Mouse (Mus musculus) MEL (cell line): ENCODE results near the gene Mrps26. TPM values are rescaled to one million over a fixed set of nuclear protein-coding genes. Genes with fewer than 3 reads are reported as not detected.

Experiments used
- DNase-seq: peaks from one replicate; pipeline ENCODE4 v3.0.0; 2011; ENCODE audit warnings: low read depth, low spot score
- H3K27ac ChIP-seq: 2 replicates; pipeline ENCODE4 v1.5.1; 2012; ENCODE audit warnings: low read depth, mild to moderate bottlenecking, control low read depth, low read length, moderate library complexity; ENCODE audit not compliant: control insufficient read depth
- H3K27me3 ChIP-seq, 2 experiments: fragments of 150-350 bp in 1 of 2; sonication (generic) in 1 of 2; 2 replicates each; pipeline ENCODE4 v1.6.1; 2012; ENCODE audit warnings: low read length in 2 of 2, mild to moderate bottlenecking in 2 of 2, improper control_type of control experiment in 1 of 2, moderate library complexity in 1 of 2; ENCODE audit not compliant: insufficient read depth in 2 of 2, control insufficient read depth in 1 of 2
- H3K36me3 ChIP-seq, 2 experiments: 2 replicates each; pipeline ENCODE4 v1.6.1; 2012 to 2014; ENCODE audit warnings: low read length in 2 of 2, improper control_type of control experiment in 1 of 2, inconsistent platforms in 1 of 2, mild to moderate bottlenecking in 1 of 2; ENCODE audit not compliant: insufficient read depth in 2 of 2, control insufficient read depth in 1 of 2
- H3K4me1 ChIP-seq, 2 experiments: fragments of 150-350 bp in 1 of 2; sonication (generic) in 1 of 2; 2 replicates each; pipeline ENCODE4 v1.6.1; 2012; ENCODE audit warnings: low read length in 2 of 2, improper control_type of control experiment in 1 of 2, mild to moderate bottlenecking in 1 of 2; ENCODE audit not compliant: insufficient read depth in 2 of 2, control insufficient read depth in 1 of 2
- H3K4me3 ChIP-seq, 2 experiments: fragments of 150-350 bp in 1 of 2; sonication (generic) in 1 of 2; 2 replicates each; pipeline ENCODE4 v1.5.1; 2012; ENCODE audit warnings: low read depth in 2 of 2, low read length in 2 of 2, mild to moderate bottlenecking in 2 of 2, moderate library complexity in 2 of 2, control low read depth in 1 of 2, improper control_type of control experiment in 1 of 2; ENCODE audit not compliant: control insufficient read depth in 1 of 2, insufficient read depth in 1 of 2
- H3K79me2 ChIP-seq: 2 replicates; pipeline ENCODE4 v1.6.1; 2012; ENCODE audit warnings: mild to moderate bottlenecking, low read length, moderate library complexity; ENCODE audit not compliant: control insufficient read depth, poor library complexity, insufficient read depth
- H3K9ac ChIP-seq: 2 replicates; pipeline ENCODE4 v1.6.1; 2012; ENCODE audit warnings: low read depth, mild to moderate bottlenecking, control low read depth, low read length, moderate library complexity; ENCODE audit not compliant: control insufficient read depth, poor library complexity, severe bottlenecking
- H3K9me3 ChIP-seq: fragments of 150-350 bp; sonication (generic); replicated peaks from 2 replicates; pipeline ENCODE4 v1.6.1; 2012; ENCODE audit warnings: mild to moderate bottlenecking, low read length, improper control_type of control experiment, moderate library complexity; ENCODE audit not compliant: insufficient read depth
- BHLHE40 ChIP-seq: IDR thresholded peaks from 2 replicates; pipeline ENCODE4 v1.6.1; 2012; ENCODE audit warnings: low read depth, mild to moderate bottlenecking, inconsistent platforms, low read length, improper control_type of control experiment, borderline replicate concordance
- CHD1 ChIP-seq: IDR thresholded peaks from 2 replicates; pipeline ENCODE4 v1.6.1; 2012; ENCODE audit warnings: low read depth, mild to moderate bottlenecking, inconsistent platforms, low read length, improper control_type of control experiment
- CHD2 ChIP-seq: IDR thresholded peaks from 2 replicates; pipeline ENCODE4 v1.6.1; 2011; ENCODE audit warnings: low read length, improper control_type of control experiment
- CTCF ChIP-seq, 3 experiments: IDR thresholded peaks in 2 of 3; conservative IDR thresholded peaks in 1 of 3; 2 replicates each; pipeline ENCODE4 v1.5.1; 2011 to 2012; ENCODE audit warnings: low read length in 3 of 3, low read depth in 2 of 3, mild to moderate bottlenecking in 2 of 3, improper control_type of control experiment in 1 of 3, inconsistent platforms in 1 of 3, mixed read lengths in 1 of 3, moderate library complexity in 1 of 3; ENCODE audit not compliant: control insufficient read depth in 1 of 3, insufficient read depth in 1 of 3, poor library complexity in 1 of 3, severe bottlenecking in 1 of 3
- E2F4 ChIP-seq: IDR thresholded peaks from 2 replicates; pipeline ENCODE4 v1.6.1; 2011; ENCODE audit warnings: low read depth, low read length, improper control_type of control experiment, borderline replicate concordance
- EP300 ChIP-seq, 2 experiments: IDR thresholded peaks; 2 replicates each; pipeline ENCODE4 v1.6.1; 2011; ENCODE audit warnings: improper control_type of control experiment in 2 of 2, low read length in 2 of 2, low read depth in 1 of 2, mild to moderate bottlenecking in 1 of 2
- GABPA ChIP-seq: IDR thresholded peaks from 2 replicates; pipeline ENCODE4 v1.6.1; 2012; ENCODE audit warnings: low read depth, mild to moderate bottlenecking, inconsistent platforms, low read length, improper control_type of control experiment, moderate library complexity
- GATA1 ChIP-seq: IDR thresholded peaks from 2 replicates; pipeline ENCODE4 v1.6.1; 2011; ENCODE audit warnings: low read depth, low read length, improper control_type of control experiment
- HCFC1 ChIP-seq: IDR thresholded peaks from 2 replicates; pipeline ENCODE4 v1.6.1; 2012; ENCODE audit warnings: low read depth, mild to moderate bottlenecking, inconsistent platforms, low read length, improper control_type of control experiment, moderate library complexity
- JUND ChIP-seq: IDR thresholded peaks from 2 replicates; pipeline ENCODE4 v1.6.1; 2011; ENCODE audit warnings: low read depth, mild to moderate bottlenecking, improper control_type of control experiment, low read length
- KAT2A ChIP-seq: conservative IDR thresholded peaks from 2 replicates; pipeline ENCODE4 v1.6.1; 2012; ENCODE audit warnings: low read depth, low read length, improper control_type of control experiment, inconsistent platforms
- MAFK ChIP-seq: IDR thresholded peaks from 2 replicates; pipeline ENCODE4 v1.6.1; 2011; ENCODE audit warnings: low read depth, mild to moderate bottlenecking, low read length, improper control_type of control experiment, borderline replicate concordance
- MAX ChIP-seq: IDR thresholded peaks from 2 replicates; pipeline ENCODE4 v1.6.1; 2011; ENCODE audit warnings: low read length, improper control_type of control experiment
- MAZ ChIP-seq: IDR thresholded peaks from 2 replicates; pipeline ENCODE4 v1.6.1; 2012; ENCODE audit warnings: low read depth, mild to moderate bottlenecking, inconsistent platforms, low read length, improper control_type of control experiment
- MEF2A ChIP-seq: IDR thresholded peaks from 2 replicates; pipeline ENCODE4 v1.6.1; 2014; ENCODE audit warnings: low read depth, mild to moderate bottlenecking, inconsistent platforms, low read length, improper control_type of control experiment; ENCODE audit not compliant: poor library complexity, insufficient replicate concordance, severe bottlenecking; ENCODE audit errors: extremely low read depth
- MXI1 ChIP-seq: IDR thresholded peaks from 2 replicates; pipeline ENCODE4 v1.6.1; 2011; ENCODE audit warnings: mild to moderate bottlenecking, low read depth, low read length, improper control_type of control experiment
- MYB ChIP-seq: IDR thresholded peaks from 2 replicates; pipeline ENCODE4 v1.6.1; 2011; ENCODE audit warnings: mild to moderate bottlenecking, low read depth, low read length, improper control_type of control experiment
- NELFE ChIP-seq: IDR thresholded peaks from 2 replicates; pipeline ENCODE4 v1.6.1; 2011; ENCODE audit warnings: low read depth, low read length, improper control_type of control experiment
- POLR2A ChIP-seq, 2 experiments: IDR thresholded peaks; 2 replicates each; pipeline ENCODE4 v1.6.1; 2011 to 2012; ENCODE audit warnings: low read length in 2 of 2, mild to moderate bottlenecking in 2 of 2, control low read depth in 1 of 2, improper control_type of control experiment in 1 of 2, low read depth in 1 of 2, moderate library complexity in 1 of 2; ENCODE audit not compliant: control insufficient read depth in 1 of 2, insufficient read depth in 1 of 2, poor library complexity in 1 of 2
- POLR2AphosphoS2 ChIP-seq: IDR thresholded peaks from 2 replicates; pipeline ENCODE4 v1.6.1; 2011; ENCODE audit warnings: low read length, improper control_type of control experiment
- RAD21 ChIP-seq: IDR thresholded peaks from 2 replicates; pipeline ENCODE4 v1.6.1; 2011; ENCODE audit warnings: mild to moderate bottlenecking, low read depth, low read length, improper control_type of control experiment
- SIN3A ChIP-seq: IDR thresholded peaks from 2 replicates; pipeline ENCODE4 v1.6.1; 2012; ENCODE audit warnings: low read length, improper control_type of control experiment, inconsistent platforms
- TAL1 ChIP-seq: IDR thresholded peaks from 2 replicates; pipeline ENCODE4 v1.6.1; 2012; ENCODE audit warnings: mild to moderate bottlenecking, inconsistent platforms, low read length, moderate library complexity, mixed read lengths
- TBP ChIP-seq: IDR thresholded peaks from 2 replicates; pipeline ENCODE4 v1.8.0; 2011; ENCODE audit warnings: low read depth, low read length, improper control_type of control experiment
- TCF12 ChIP-seq: IDR thresholded peaks from 2 replicates; pipeline ENCODE4 v1.6.1; 2014; ENCODE audit warnings: low read depth, mild to moderate bottlenecking, inconsistent platforms, low read length, improper control_type of control experiment, moderate library complexity
- UBTF ChIP-seq: IDR thresholded peaks from 2 replicates; pipeline ENCODE4 v1.6.1; 2012; ENCODE audit warnings: low read depth, mild to moderate bottlenecking, inconsistent platforms, low read length, improper control_type of control experiment, moderate library complexity, borderline replicate concordance; ENCODE audit not compliant: insufficient read depth
- USF2 ChIP-seq, 2 experiments: IDR thresholded peaks; 2 replicates each; pipeline ENCODE4 v1.6.1; 2011 to 2012; ENCODE audit warnings: improper control_type of control experiment in 2 of 2, low read length in 2 of 2, borderline replicate concordance in 1 of 2, inconsistent platforms in 1 of 2, low read depth in 1 of 2, mild to moderate bottlenecking in 1 of 2; ENCODE audit not compliant: insufficient read depth in 1 of 2
- ZMIZ1 ChIP-seq: IDR thresholded peaks from 2 replicates; pipeline ENCODE4 v1.6.1; 2012; ENCODE audit warnings: low read depth, mild to moderate bottlenecking, inconsistent platforms, low read length, improper control_type of control experiment, moderate library complexity
- ZNF384 ChIP-seq: IDR thresholded peaks from 2 replicates; pipeline ENCODE4 v1.6.1; 2012; ENCODE audit warnings: low read depth, mild to moderate bottlenecking, inconsistent platforms, low read length, improper control_type of control experiment
- polyA plus RNA-seq, 2 experiments: library from polyadenylated mRNA; stranded (reverse) in 1 of 2; unstranded in 1 of 2; fragments of >175 nt in 1 of 2; fragments of >200 nt in 1 of 2; gene quantifications; 2 replicates each; pipeline versions ENCODE4 v1.2.1 to v1.2.4; 2012; ENCODE audit warnings: low replicate concordance in 2 of 2, low read depth in 1 of 2; ENCODE audit not compliant: insufficient read length in 2 of 2, insufficient read depth in 1 of 2, missing spikeins in 1 of 2
- total RNA-seq: library from RNA; depleted of rRNA; stranded (reverse); fragments of 300-350 nt; gene quantifications from 2 replicates; pipeline ENCODE4 v1.2.3, GENCODE M21; 2012

Gene Mrps26
- total and polyA plus RNA-seq, 3 experiments: 121 to 154 TPM; not detected in 1

DNA sequence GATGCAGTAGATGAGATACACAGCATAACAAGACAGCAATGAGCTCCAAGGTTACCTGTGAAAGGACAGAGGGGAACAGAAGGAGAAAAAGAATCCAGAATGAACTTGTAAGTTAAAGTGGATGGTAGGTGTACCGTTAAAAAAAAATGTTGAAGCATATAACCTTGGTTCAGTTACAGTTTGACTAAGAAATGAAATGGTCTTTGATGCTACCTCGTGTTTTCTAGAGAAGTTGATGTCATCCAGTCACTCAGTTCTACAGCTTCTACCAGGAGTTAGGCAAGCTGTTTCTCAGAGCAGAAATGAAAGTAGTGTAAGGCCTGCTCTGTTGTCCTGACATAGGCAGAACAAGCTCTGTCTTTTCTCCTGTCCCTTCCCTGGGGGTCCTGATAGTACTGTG, 34.3 kb upstream of the Mrps26 start:
- TF ChIP-seq ZNF384 (no peak), UBTF (no peak), MAFK (no peak), TBP (no peak), CHD1 (no peak), RAD21 (no peak), NELFE (no peak), TCF12 (no peak), MEF2A (no peak), GATA1 (no peak), HCFC1 (no peak), MYB (no peak), MAX (no peak), ZMIZ1 (no peak), CHD2 (no peak), POLR2AphosphoS2 (no peak), MAZ (no peak), E2F4 (no peak), GABPA (no peak), MXI1 (no peak)
- H3K79me2 ChIP-seq: no peaks in the 10 kb centered on the region
- DNase-seq: no peak
- peaks cover 0 to 2% of the 10 kb centered on the region in 2 experiments; a peak in 2 of 4 replicates for H3K36me3 ChIP-seq
- no peaks in the 10 kb centered on the region for H3K9me3 ChIP-seq
- no peak overlapping the region for H3K27ac ChIP-seq
- no peak overlapping the region for H3K9ac ChIP-seq
- no peaks in the 10 kb centered on the region for H3K4me1 ChIP-seq
- H3K4me3 ChIP-seq: no peak overlapping the region
- H3K27me3 ChIP-seq: no peaks in the 10 kb centered on the region

DNA sequence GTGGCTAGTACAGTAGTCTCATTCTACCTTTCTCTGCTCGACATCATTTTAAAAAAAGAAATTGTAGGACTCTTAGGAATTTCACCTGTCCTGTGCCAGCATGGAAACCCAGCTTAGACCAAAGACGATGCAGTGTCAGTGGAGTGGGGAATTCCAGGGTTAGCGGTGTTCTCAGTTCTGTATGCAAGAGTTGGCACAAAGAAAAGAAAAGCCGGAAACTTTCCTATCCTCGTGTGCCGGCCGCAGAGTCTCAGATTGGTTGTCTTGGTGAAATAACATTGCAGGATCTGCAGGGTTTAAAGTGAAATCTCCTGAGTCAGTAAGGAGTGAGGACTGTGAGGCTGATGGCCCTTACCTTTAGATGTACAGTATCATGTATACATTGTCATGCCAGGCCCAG, 33.6 kb upstream of the Mrps26 start:
- TF ChIP-seq E2F4: no peak
- no peak for TF ChIP-seq POLR2A (IDR thresholded peaks at IDR 0.05; ENCODE audit: control insufficient read depth in 1 of 2, insufficient read depth in 1 of 2, low read depth in 1 of 2, low read length in 2 of 2, poor library complexity in 1 of 2)
- no peak for TF ChIP-seq NELFE
- no peak for TF ChIP-seq MEF2A
- TF ChIP-seq BHLHE40: no peak
- TF ChIP-seq MAX: no peak
- TF ChIP-seq ZMIZ1: no peak
- TF ChIP-seq USF2 (IDR thresholded peaks at IDR 0.05; ENCODE audit: borderline replicate concordance in 1 of 2, insufficient read depth in 1 of 2, low read depth in 1 of 2, low read length in 2 of 2): no peak
- no peak for TF ChIP-seq MXI1
- TF ChIP-seq SIN3A: no peak
- TF ChIP-seq GATA1: no peak
- TF ChIP-seq CTCF (IDR thresholded peaks at IDR 0.05 in 2 of 3, conservative IDR thresholded peaks at IDR 0.05 in 1 of 3; ENCODE audit: control insufficient read depth in 1 of 3, insufficient read depth in 1 of 3, low read depth in 2 of 3, low read length in 3 of 3, poor library complexity in 1 of 3, severe bottlenecking in 1 of 3): no peak
- TF ChIP-seq MAFK: no peak
- TF ChIP-seq CHD2: no peak
- no peak for TF ChIP-seq MYB
- no peak for TF ChIP-seq TAL1
- no peak for TF ChIP-seq KAT2A
- no peak for TF ChIP-seq EP300 (IDR thresholded peaks at IDR 0.05; ENCODE audit: low read depth in 1 of 2, low read length in 2 of 2)
- no peak for TF ChIP-seq JUND
- H3K36me3 ChIP-seq: peaks cover 0 to 2% of the 10 kb centered on the region in 2 experiments; a peak in 2 of 4 replicates
- H3K79me2 ChIP-seq: no peaks in the 10 kb centered on the region
- H3K27ac ChIP-seq: no peak overlapping the region
- H3K4me3 ChIP-seq: no peak overlapping the region
- no peak for DNase-seq
- no peaks in the 10 kb centered on the region for H3K9me3 ChIP-seq
- no peak overlapping the region for H3K9ac ChIP-seq
- H3K4me1 ChIP-seq: no peaks in the 10 kb centered on the region
- H3K27me3 ChIP-seq: no peaks in the 10 kb centered on the region
